Mouse (Mus musculus) forebrain, embryonic 14.5 days (tissue): ENCODE results near the gene Rars2. TPM values are rescaled to one million over a fixed set of nuclear protein-coding genes. Genes with fewer than 3 reads are reported as not detected.

Experiments used
- ATAC-seq: fragments of 200-750 bp; cut with Nextera tagmentation; 2 replicates; pipeline ENCODE4 v1.8.0; 2017; ENCODE audit warnings: mild to moderate bottlenecking, moderate library complexity
- DNase-seq: peaks from one replicate; pipeline ENCODE4 v3.0.0-alpha.2; 2015; ENCODE audit warnings: low spot score
- H3K27ac ChIP-seq: fragments of 300-500 bp; sonication (generic); 2 replicates; pipeline ENCODE4 v1.5.1; 2014; ENCODE audit warnings: low read depth, mild to moderate bottlenecking, control low read depth, low read length, moderate library complexity
- H3K27me3 ChIP-seq: fragments of 300-500 bp; sonication (generic); replicated peaks from 2 replicates; pipeline ENCODE4 v1.6.1; 2014; ENCODE audit warnings: low read length, control low read depth, mixed read lengths; ENCODE audit not compliant: control insufficient read depth, insufficient read depth
- H3K36me3 ChIP-seq: fragments of 300-500 bp; sonication (generic); 2 replicates; pipeline ENCODE4 v1.6.1; 2014; ENCODE audit warnings: low read length, control low read depth; ENCODE audit not compliant: control insufficient read depth, insufficient read depth
- H3K4me1 ChIP-seq: fragments of 300-500 bp; sonication (generic); 2 replicates; pipeline ENCODE4 v1.6.1; 2014; ENCODE audit warnings: antibody characterized with exemption, low read length, control low read depth; ENCODE audit not compliant: control insufficient read depth, insufficient read depth
- H3K4me2 ChIP-seq: fragments of 300-500 bp; sonication (generic); 2 replicates; pipeline ENCODE4 v1.6.1; 2014; ENCODE audit warnings: mild to moderate bottlenecking, control low read depth, low read length
- H3K4me3 ChIP-seq: fragments of 300-500 bp; sonication (generic); 2 replicates; pipeline ENCODE4 v1.5.1; 2014; ENCODE audit warnings: low read depth, low read length, control low read depth
- H3K9ac ChIP-seq: fragments of 300-500 bp; sonication (generic); 2 replicates; pipeline ENCODE4 v1.6.1; 2014; ENCODE audit warnings: mild to moderate bottlenecking, low read length, control low read depth, moderate library complexity
- H3K9me3 ChIP-seq: fragments of 300-500 bp; sonication (generic); replicated peaks from 2 replicates; pipeline ENCODE4 v1.6.1; 2016; ENCODE audit warnings: low read length, control low read depth, mixed read lengths; ENCODE audit not compliant: control insufficient read depth
- whole genome bisulfite sequencing: fragments of 180-500 bp; shearing (Covaris S2); extraction: QIAGEN DNeasy Blood & Tissue Kit; methylation state at CpG from one replicate; pipeline ENCODE4 v1.1.7; 2014; 5-methylcytosine and 5-hydroxymethylcytosine counted together
- polyA plus RNA-seq: library from polyadenylated mRNA; unstranded; fragments of >200 nt; fragmentation: Nextera tagmentation; extraction: Ambion mirVana; gene quantifications from 2 replicates; pipeline ENCODE4 v1.2.1, GENCODE M21; 2014

The Rars2 gene
- polyA plus RNA-seq, 1 experiment from 2014 or later, result 54.4 TPM

GRCm38 (mm10) chr4:34659012-34659411, 44.3 kb downstream of the Rars2 start:
- no peak overlapping the region for H3K4me3 ChIP-seq
- no peak for ATAC-seq

GRCm38 (mm10) chr4:34661514-34661913, 46.8 kb downstream of the Rars2 start:
- Histone ChIP-seq H3K9me3 (no peaks in the 10 kb centered on the region), H3K36me3 (peaks cover 79% of the 10 kb centered on the region), H3K9ac (no peak overlapping the region), H3K4me3 (no peak overlapping the region), H3K27ac (no peak overlapping the region), H3K4me2 (no peak overlapping the region), H3K4me1 (no peaks in the 10 kb centered on the region), H3K27me3 (no peaks in the 10 kb centered on the region)
- ATAC-seq (no peak), DNase-seq (no peak)
- WGBS, result 98% methylated on average over 2 of the region's 2 CpGs

More at GRCm38 (mm10) chr4:34659012-34659411, 44.3 kb downstream of the Rars2 start:
- 91% methylated on average over 2 of the region's 2 CpGs for WGBS
- no peaks in the 10 kb centered on the region for H3K4me1 ChIP-seq
- no peak overlapping the region for H3K27ac ChIP-seq
- no peak for DNase-seq
- no peaks in the 10 kb centered on the region for H3K9me3 ChIP-seq
- H3K27me3 ChIP-seq, result no peaks in the 10 kb centered on the region
- no peak overlapping the region for H3K9ac ChIP-seq
- no peak overlapping the region for H3K4me2 ChIP-seq
- peaks cover 77% of the 10 kb centered on the region for H3K36me3 ChIP-seq

- Histone ChIP-seq H3K9ac (no peak overlapping the region), H3K27me3 (no peaks in the 10 kb centered on the region), H3K9me3 (no peaks in the 10 kb centered on the region), H3K4me3 (no peak overlapping the region), H3K36me3 (peaks cover 79% of the 10 kb centered on the region), H3K4me2 (no peak overlapping the region), H3K27ac (no peak overlapping the region), H3K4me1 (no peaks in the 10 kb centered on the region)
- DNase-seq, result no peak
- WGBS, result 88% methylated on average over 6 of the region's 6 CpGs
- no peak for ATAC-seq
Measured at GRCm38 (mm10) chr4:34661927-34662326, 47.2 kb downstream of the Rars2 start.

- no peak overlapping the region for H3K27ac ChIP-seq
- H3K27me3 ChIP-seq, result no peaks in the 10 kb centered on the region
- no peaks in the 10 kb centered on the region for H3K9me3 ChIP-seq
- peaks cover 61% of the 10 kb centered on the region for H3K36me3 ChIP-seq
- DNase-seq, result no peak
- H3K4me1 ChIP-seq, result no peaks in the 10 kb centered on the region
- H3K9ac ChIP-seq, result no peak overlapping the region
- WGBS, result 86% methylated on average over 5 of the region's 5 CpGs
- H3K4me2 ChIP-seq, result no peak overlapping the region
- no peak for ATAC-seq
- no peak overlapping the region for H3K4me3 ChIP-seq
Measured at GRCm38 (mm10) chr4:34667923-34668322, 53.2 kb downstream of the Rars2 start.

- H3K4me3 ChIP-seq, result no peak overlapping the region
- H3K27ac ChIP-seq, result no peak overlapping the region
- H3K9ac ChIP-seq, result no peak overlapping the region
- no peak overlapping the region for H3K4me2 ChIP-seq
- H3K4me1 ChIP-seq, result no peaks in the 10 kb centered on the region
- no peak for ATAC-seq
- no peaks in the 10 kb centered on the region for H3K9me3 ChIP-seq
- DNase-seq, result no peak
- WGBS, result 92% methylated on average over 5 of the region's 5 CpGs
- H3K36me3 ChIP-seq, result peaks cover 51% of the 10 kb centered on the region
- H3K27me3 ChIP-seq, result no peaks in the 10 kb centered on the region
Measured at GRCm38 (mm10) chr4:34673721-34674120, 59.0 kb downstream of the Rars2 start.

- Histone ChIP-seq H3K27ac (no peak overlapping the region), H3K4me2 (no peak overlapping the region), H3K9me3 (no peaks in the 10 kb centered on the region), H3K27me3 (no peaks in the 10 kb centered on the region), H3K4me1 (no peaks in the 10 kb centered on the region), H3K9ac (no peak overlapping the region), H3K4me3 (no peak overlapping the region), H3K36me3 (peaks cover 34% of the 10 kb centered on the region)
- WGBS, result 86% methylated on average over 5 of the region's 5 CpGs
- DNase-seq (no peak), ATAC-seq (no peak)
Measured at GRCm38 (mm10) chr4:34680530-34680929, 65.8 kb downstream of the Rars2 start.

GRCm38 (mm10) chr4:34686874-34687567, 72.3 kb downstream of the Rars2 start, which contains the start of gene Slc35a1:
Slc35a1 (minus strand) TSS chr4:34687438.
- peak within 1 kb of the TSS; percentile 61 for H3K4me2 ChIP-seq
- peak within 1 kb of the TSS; percentile 80 for H3K4me3 ChIP-seq
- peak within 1 kb of the TSS; percentile 94 for H3K9ac ChIP-seq
- ATAC-seq (peak; percentile 98), DNase-seq (peak; percentile 95)
- H3K27ac ChIP-seq, result peak within 1 kb of the TSS; percentile 95
- WGBS, result under 1% methylated on average over 65 of the region's 65 CpGs
- no peaks in the 10 kb centered on the region for H3K27me3 ChIP-seq
- no peaks in the 10 kb centered on the region for H3K9me3 ChIP-seq
- H3K4me1 ChIP-seq, result peaks cover 5% of the 10 kb centered on the region; the same call in 1 of the 2 replicates
- H3K36me3 ChIP-seq, result peaks cover 9% of the 10 kb centered on the region

- Histone ChIP-seq H3K9ac (no peak overlapping the region; the same call in 1 of the 2 replicates), H3K4me3 (no peak overlapping the region), H3K36me3 (no peaks in the 10 kb centered on the region; the same call in 1 of the 2 replicates), H3K27ac (no peak overlapping the region; the same call in 1 of the 2 replicates), H3K9me3 (no peaks in the 10 kb centered on the region), H3K27me3 (no peaks in the 10 kb centered on the region), H3K4me1 (peaks cover 5% of the 10 kb centered on the region; the same call in 1 of the 2 replicates), H3K4me2 (peak overlapping the region; percentile 61; the same call in 1 of the 2 replicates)
- 79% methylated on average over 3 of the region's 3 CpGs for WGBS
- ATAC-seq, result no peak
- peak; percentile 17 for DNase-seq
Measured at GRCm38 (mm10) chr4:34688021-34688420, 73.3 kb downstream of the Rars2 start.

GRCm38 (mm10) chr4:34701528-34701927, 86.8 kb downstream of the Rars2 start:
- Histone ChIP-seq H3K9me3 (no peaks in the 10 kb centered on the region), H3K27me3 (no peaks in the 10 kb centered on the region), H3K9ac (no peak overlapping the region), H3K4me1 (no peaks in the 10 kb centered on the region), H3K4me2 (no peak overlapping the region), H3K4me3 (no peak overlapping the region), H3K27ac (no peak overlapping the region), H3K36me3 (no peaks in the 10 kb centered on the region)
- ATAC-seq (peak; percentile 54; the same call in 1 of the 2 replicates), DNase-seq (peak; percentile 62)
- 48% methylated on average over 5 of the region's 5 CpGs for WGBS
